Mouse (Mus musculus) cortical plate, adult 2 months (tissue): ENCODE results near the gene Fryl.

Source experiments
- CTCF ChIP-seq: fragments of 200-500 bp; IDR thresholded peaks from 2 replicates; pipeline ENCODE4 v1.5.1; 2011; ENCODE audit warnings: mild to moderate bottlenecking, control low read depth, low read length; ENCODE audit not compliant: insufficient read depth; ENCODE audit errors: extremely low read depth
- POLR2A ChIP-seq: fragments of 200-500 bp; IDR thresholded peaks from 2 replicates; pipeline ENCODE4 v1.6.1; 2011; ENCODE audit warnings: mild to moderate bottlenecking, low read length, control low read depth; ENCODE audit not compliant: insufficient read depth; ENCODE audit errors: extremely low read depth

GRCm38 (mm10) chr5:73254660-73255059 is 1.8 kb downstream of the Fryl start:
- TF ChIP-seq CTCF (no peak), POLR2A (no peak)
